Mouse (Mus musculus) small intestine, adult 2 months (tissue): Measurements from ENCODE around the gene Scap.

Source experiments
- CTCF ChIP-seq: fragments of 200-500 bp; IDR thresholded peaks from 2 replicates; pipeline ENCODE4 v1.5.1; 2012; ENCODE audit warnings: low read depth, mild to moderate bottlenecking, control low read depth, inconsistent platforms, low read length, moderate library complexity, mixed read lengths; ENCODE audit not compliant: insufficient replicate concordance, insufficient read length; ENCODE audit errors: extremely low read depth
- POLR2A ChIP-seq: fragments of 200-500 bp; IDR thresholded peaks from 2 replicates; pipeline ENCODE4 v1.6.1; 2012; ENCODE audit warnings: low read depth, mild to moderate bottlenecking, control low read depth, inconsistent platforms, low read length, moderate library complexity

GRCm38 (mm10) chr9:110345057-110345739, 12.1 kb downstream of the Scap start:
- TF ChIP-seq CTCF (no peak), POLR2A (no peak)
